Mouse (Mus musculus) mature B cell (primary cell): ENCODE data around the gene Fsd2.

Experiments used
- in situ Hi-C: fragments of 300-500 bp; cut with MboI; formaldehyde crosslinking; loops from 2 replicates; pipeline ENCODE4 v1.14.3; 2019

Fsd2 gene

DNA sequence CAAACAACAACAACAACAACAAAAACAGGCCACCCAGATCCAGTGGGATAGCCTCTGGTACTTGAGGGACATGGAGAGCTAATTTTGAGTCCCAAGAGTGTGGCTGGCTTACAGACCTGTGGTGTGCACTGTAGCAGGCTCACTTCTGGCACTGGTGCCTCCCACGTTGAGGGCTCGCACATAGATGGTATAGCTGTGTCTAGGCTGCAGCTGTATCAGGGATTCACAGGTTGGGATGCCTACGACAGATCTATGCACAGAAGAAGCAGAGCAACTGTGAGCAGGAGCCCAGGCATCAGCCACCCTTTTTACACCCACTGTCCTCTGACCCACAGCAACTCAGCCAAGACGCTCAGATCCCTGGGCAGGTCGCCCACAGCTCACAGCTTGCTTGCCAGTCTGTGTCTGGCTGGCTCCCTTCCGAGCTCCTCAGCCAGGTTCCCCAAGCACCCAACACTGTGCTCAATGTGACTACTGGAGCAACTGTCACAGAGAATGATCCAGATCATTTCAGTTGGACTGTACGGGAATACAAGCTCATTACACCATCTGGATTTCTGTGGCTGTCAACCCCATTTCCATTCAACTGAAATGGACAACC lies 24.7 kb downstream of the Fsd2 start:
- in situ Hi-C loops: no loop called here

DNA sequence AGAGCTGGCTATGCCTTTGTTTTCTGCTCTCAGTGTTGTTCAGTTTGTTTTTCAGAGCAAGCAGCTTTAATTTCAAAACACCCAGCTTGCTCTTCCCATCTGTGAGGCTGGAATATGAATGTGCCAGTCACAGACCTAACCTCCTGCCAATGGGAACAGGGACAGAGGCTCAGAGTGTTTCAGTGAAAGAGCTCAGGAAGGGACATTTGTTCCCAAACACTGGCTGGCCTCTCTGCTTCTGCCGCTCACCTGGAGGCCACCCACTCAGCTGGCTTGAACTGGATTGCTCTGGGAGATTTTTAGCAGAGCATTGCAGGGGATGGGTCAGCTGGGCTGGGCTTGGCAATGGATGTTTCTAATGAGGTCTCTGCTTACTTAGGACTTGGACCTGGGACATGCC lies 25.7 kb downstream of the Fsd2 start:
- in situ Hi-C loops: no loop called here

DNA sequence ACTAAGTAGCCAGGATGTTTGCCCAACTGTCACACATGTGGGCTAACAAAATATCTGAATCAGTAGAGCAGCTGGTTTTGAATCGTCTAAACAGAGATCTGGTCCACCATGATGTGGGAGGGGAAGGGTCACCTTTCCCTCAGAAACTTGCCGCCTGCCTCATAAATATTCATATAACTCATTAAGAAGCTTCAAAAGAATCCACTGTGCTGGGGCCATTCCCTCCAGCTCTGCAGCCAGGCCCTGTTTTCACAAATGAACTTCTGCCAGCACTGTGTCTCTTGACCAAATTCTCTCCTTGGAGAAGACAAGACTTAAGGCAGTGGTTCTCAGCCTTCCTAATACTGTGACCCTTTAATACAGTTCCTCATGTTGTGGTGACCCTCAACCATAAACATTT lies 27.2 kb downstream of the Fsd2 start:
- in situ Hi-C loops: no loop called here

DNA sequence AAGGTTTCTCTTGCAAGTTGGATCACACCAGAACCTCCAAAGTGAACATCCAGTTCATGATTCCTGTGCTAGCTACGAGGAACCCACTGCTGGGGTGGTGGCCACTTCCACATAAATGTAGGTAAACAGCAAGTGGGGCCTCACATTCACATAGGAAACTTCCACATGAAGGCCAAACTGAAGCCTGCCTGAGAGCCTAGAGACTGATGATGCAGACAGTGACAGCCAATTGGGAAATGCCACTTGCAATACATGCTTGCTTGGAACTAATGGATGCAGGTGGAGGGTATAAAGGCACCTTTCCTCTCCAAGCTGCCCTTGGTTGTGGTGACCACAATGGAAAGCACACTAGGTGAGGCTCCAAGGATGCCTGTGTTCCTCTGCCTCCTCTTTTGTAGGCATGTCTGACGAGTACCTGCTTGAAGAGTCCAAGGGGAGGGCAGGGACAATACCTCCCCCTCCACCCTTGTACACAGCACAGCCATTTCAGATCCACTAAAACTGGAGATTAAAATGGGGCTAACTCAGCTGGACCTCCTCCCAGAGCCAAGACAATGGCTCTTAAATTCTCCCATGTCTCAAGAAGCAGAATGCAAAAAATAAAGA lies 28.6 kb downstream of the Fsd2 start:
- in situ Hi-C loops: no loop called here

DNA sequence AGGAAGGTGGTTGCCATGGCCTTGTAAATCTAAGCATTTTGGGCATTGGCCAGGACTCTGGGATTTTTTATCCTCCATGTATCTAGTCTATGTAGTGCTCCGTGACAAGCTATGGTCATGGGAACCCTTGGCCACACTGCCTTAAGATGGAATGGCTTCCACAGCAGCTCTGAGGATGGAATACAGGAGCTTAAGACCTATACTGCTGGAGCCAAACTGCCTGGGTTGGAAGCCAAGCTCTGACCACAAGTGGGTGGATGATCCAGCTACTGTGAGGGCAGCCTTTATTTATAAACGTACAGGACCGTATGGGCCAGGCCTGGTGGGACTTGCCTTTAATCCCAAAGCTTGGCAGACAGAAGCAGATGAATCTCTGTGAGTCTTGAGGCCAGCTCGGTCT lies 30.3 kb downstream of the Fsd2 start:
- in situ Hi-C loops: no loop called here

DNA sequence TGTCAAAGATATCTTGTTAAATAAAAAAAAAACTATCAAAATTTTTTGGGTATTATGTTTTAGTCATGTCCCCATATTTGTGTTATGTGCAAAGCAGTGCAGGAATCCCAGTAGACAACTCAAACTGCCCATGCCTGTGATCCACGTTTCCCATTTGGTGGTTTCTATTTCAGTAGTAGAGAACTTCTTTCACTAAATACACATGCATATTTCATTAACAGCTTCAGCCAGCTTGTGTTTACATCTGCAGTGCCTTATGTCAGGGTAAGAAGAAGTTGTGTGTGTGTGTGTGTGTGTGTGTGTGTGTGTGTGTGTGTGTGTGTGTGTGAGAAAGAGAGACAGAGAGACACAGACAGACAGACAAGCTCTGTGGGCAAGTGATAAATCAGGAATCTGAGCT lies 35.3 kb downstream of the Fsd2 start:
- in situ Hi-C loops: no loop called here

DNA sequence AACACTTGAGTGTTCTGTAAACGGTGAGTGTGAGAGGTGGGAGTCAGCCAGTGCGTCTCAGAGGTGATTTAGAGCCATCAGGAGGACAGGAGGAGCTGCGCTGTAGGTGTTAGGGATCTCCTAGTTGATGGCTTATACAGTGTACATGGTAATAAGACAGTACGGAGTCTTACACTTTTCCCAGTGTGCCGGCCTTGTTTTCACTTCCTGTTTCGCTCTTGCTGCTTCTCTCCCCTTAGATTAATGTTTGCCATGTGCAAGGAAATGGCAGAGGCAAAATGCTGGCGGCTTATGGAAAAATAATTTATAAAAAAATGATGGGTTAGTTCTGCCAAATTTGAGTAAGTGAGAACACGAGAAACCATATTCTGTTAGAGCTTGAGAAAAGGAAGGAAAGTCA lies 37.8 kb downstream of the Fsd2 start:
- in situ Hi-C loops: no loop called here

DNA sequence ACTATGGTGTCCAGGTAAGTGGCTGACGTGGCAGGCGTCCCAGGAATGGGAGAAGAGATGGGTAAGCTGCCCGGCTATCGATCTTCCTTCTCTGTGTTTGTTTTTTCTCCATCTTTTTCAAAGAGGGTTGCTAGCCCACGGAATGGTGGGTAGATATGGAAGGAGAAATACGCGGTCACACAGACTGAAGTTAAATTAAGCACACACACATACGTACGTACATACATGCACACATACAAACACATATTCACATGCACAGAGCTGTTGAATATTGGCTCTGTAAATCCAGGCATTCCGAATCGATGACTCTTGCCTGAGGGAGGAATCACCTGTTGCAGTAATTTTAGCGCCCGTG lies 43.1 kb downstream of the Fsd2 start:
- in situ Hi-C loops: no loop called here

DNA sequence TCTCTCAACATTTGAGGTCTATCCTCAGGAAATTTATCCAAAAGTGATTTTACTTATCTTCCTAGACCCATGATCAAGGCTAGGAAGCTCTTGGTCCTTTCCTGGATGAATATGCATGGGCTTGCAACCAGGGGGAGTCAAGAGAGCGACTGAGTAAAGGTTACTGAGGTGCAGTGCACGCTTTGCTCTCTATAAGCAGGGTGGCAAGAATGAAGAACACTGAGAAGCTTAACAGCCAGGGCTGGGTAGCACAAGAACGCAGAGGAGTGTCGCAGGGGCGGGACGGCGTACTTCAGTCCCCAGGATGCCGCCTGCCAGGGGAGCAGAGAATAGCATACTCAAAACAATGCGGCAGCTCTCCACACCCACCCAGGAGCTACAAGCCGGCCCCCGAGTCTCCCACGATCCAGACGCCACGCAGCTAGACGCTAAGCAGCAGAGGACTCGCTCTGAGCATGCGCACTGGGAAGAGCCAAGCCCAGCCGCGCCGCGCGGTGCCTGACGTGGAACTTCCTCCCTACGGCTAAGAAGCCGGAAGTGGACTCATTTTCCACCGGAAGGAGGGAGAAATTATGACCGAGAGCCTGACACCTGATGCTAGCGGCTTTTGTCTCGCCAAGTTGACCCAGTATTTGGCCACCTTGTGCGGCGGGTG lies 43.6 kb downstream of the Fsd2 start:
- in situ Hi-C loops: no loop called here

DNA sequence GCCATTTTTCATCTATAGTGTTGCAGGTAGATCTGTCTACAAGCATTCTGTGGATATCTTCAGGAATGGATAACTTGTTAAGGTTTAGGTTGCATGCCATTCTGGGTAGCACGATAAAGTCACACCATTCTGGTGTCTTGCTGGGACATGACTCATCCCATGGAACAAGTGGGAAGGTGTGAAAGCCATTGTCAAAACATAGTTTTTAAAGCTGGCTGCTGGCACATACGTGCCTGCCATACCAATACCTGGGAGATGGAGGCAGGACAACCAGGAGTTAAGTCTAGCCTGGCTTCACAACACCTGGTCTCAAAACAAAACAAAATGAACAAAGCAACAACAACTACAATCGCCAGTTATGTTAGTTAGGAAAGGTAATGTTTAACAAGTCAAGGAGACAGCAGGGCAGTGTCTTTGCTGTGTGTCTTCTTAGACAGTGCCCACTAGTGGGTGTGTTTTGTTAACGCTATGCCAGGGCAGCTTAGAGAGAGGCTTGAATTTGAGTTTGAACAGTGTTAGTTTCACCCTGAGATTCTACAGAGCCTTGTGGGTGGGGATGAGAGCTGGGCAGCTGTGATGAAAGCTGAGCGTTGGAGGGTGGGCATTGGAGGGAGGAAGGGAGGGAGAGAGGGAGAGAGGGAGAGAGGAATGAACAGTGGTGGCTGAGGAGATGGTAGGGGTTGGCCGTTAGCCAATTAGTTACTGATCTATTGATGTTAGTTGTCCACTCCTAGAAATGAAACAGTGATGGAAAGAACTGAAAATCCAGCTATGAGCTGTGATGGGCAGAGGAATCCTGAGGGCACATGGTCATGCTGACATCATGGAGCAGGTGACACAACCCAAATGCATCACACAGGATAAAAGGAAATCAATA lies 50.4 kb downstream of the Fsd2 start:
- in situ Hi-C loops: no loop called here

DNA sequence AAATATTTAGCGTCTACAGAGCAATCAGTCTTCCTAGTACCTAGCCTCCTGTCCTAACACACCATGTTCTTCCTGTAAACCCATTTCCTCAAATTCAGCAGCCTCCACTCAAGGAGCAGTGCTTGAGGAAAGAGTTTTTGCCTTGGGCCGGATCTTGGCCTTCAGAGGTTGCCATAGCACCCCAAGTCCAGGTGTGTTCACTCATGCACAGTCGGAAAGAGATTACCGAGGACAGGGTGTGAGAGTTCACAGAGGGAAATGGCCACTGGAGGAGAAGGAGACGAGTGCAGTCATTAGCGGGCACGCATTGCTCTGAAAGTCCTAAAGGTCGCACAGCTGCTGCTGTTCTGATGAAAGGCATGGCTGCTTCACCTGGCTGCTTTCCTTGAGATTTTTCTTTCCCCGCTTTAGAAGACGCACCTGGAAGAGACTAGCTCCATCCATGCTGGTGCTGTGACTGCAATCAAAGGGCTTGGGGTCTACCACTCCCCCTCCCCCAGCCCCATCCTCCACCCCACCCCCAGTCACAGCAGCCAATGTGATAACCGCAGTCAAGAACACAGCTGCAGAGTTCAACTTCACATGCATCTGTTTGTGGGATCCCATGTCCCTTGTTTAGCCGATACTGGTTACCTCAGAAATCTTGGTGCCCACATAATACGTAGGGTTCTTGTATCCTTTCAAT lies 51.7 kb downstream of the Fsd2 start:
- in situ Hi-C loops: no loop called here

DNA sequence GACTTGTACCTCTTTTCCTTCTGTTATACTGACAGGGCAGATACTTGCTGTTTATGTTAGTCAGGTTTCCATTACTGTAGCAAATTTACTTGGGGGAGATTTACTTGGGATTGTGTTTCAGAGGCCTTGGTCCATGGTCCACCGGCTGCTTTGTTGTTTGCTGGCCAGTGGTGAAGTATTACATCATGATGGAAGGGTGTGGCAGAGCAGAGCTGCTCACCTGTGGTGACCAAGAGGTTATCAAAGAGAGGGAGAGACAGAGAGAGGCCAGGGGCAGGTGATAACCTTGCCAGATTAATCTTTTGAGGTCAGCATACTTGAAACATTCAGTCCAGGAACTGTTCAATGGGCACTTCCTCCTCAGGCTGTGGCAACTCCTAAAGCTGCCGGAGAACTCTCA lies 65.7 kb downstream of the Fsd2 start:
- in situ Hi-C loops: no loop called here

DNA sequence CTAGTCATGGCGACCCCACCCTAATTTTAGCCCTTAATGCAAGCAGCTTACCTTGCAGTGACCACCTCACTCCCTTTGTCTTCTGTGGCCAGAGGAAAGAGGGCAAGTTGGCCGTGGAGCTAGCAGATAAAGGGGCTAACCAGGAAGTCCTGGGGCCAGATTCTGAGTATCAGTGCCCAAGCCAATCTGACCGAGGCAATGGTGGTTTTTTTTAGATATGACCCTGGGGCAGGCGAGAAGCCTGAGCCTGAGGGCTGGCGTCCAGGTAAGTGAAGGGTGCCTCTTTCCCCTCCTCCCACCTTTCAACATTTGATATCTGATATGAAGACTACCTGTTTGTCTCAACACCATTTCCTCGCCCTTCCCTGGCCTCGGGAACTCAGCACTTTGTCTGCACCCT lies 68.6 kb downstream of the Fsd2 start, which contains the start of gene BC048679:
Gene BC048679 (minus strand): TSS at position 101 of the 400 bp plus-strand sequence.
- in situ Hi-C loops: no loop called here

DNA sequence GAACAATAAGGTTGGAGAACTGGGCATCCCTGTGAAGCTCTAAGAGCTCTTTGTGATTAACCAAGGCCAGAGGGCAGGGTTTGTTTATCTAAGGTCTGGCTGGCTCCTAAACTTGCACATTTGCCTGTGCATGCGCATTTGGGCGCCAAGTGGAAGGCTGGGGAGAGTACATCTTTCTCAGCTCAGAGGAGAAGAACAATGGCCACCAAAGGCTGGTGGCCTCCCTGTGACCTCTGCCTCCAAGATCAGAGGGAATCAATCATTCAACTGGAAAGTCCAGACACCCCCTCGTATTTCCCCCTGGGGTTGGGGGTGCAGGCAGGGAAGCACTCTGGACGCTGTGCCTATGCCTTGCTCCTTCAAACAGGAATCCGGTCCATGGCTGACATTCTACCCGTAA lies 69.6 kb downstream of the Fsd2 start:
- in situ Hi-C loops: no loop called here

DNA sequence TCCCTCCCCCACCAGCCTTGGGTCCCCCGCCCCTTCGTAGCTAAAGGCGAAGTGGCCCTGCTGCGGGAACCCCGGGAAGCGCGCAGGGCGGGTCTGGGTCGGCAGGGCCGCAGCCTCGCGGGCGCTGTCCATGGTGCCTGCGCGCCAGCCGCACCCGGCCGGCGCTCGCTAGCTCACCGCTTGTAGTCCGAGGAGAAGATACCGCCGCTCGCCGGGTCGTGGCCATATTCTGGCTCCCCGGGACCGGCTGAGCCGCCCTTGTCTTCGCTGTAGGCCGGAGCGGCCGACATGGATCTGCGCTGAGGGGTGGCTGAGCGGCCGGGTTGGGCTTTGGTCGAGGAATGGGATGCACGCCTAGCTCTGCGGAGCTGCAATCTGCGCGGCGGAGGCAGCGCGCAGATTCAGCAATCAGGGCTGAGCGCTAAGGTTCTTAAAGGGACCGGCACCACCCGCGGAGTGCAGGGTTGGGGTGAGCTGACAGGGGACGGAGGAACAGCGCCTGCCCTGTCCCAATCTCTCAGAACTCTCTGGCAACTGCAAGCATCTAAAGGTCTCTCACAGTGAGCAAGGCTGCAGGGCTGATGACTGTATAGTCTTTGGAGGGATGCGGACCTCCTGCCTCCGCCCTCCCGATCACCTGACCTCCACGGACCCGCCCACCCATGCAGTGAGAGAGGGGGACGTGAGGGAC lies 73.3 kb downstream of the Fsd2 start, which contains the start of gene Ap3b2:
Gene Ap3b2 (minus strand): TSS at position 595 of the 691 bp plus-strand sequence.
- in situ Hi-C loops: no loop called here

DNA sequence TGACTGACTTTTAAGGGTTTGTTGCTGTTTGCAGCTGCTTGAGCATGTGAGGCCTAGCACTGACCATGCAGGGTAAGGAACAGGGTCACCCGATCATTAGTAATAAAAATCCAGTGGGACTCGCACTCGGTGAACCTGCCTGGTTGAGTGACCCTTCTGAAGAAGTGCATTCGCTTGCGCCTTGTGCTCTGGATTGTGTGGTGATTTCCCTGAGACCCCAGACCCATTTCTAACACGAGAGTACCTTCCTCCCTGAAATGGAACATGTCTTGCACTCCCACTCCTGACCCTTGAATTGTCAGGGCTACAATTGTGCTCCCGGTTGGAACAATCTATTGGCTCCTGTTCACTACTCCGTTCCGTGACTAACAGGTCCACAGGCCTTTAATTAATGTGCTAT lies 74.1 kb downstream of the Fsd2 start:
- in situ Hi-C loops: no loop called here

DNA sequence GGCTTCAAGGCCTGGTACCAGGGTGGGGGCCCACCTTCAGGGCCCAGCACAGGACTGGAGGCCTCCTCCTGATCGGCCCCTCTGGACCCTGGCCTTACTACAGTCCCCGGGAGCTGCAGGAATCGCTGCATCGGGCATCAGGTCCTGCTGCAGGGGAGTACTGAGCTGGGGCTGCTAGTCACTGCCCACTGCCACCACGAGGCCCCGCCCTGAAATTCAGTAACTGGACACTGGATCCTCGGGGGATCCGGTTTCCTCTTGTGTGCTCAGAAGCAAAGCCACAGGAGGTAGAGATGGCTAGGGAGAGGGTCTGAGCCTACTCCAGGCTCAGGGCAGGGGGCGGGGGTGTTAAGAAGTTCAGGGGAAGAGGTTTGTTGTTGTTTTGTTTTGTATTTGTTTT lies 77.1 kb downstream of the Fsd2 start:
- in situ Hi-C loops: no loop called here
